Mouse (Mus musculus): Measurements from ENCODE around the gene Fdxr. TPM values are rescaled to one million over a fixed set of nuclear protein-coding genes. Genes with fewer than 3 reads are reported as not detected.

Fdxr gene
- polyA plus RNA-seq, 1 experiment from 2014 or later: 14.1 TPM

DNA sequence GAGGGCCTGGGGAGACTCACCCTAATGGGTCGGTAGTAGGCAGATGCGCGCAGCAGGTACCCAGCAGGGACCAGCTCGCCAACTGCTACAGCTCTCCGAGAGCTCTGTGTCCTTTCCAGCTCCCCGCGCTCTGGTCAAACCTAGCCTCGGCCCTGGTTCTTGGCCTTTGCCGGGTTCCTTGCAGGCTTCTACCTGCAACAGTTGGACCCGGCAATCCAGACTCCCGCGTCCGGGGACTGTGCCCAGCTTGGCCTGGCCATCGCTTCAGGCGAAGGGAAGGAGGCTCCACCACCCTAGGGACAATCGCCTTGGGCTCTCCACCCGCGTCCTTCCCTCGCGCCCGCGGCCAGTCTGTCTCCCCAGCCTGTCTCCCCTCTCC is 10.5 kb downstream of the Fdxr start:
- under 1% methylated on average over 21 of the region's 22 CpGs for WGBS
- H3K27me3 ChIP-seq (ENCODE audit: control insufficient read depth, insufficient read depth, low read depth, low read length): peaks cover 74% of the 10 kb centered on the region

GRCm38 (mm10) chr11:115265771-115266399 is 11.0 kb downstream of the Fdxr start:
- Histone ChIP-seq H3K9ac (ENCODE audit: low read length) (no peak overlapping the region), H3K27me3 (ENCODE audit: control insufficient read depth, insufficient read depth, low read depth, low read length) (peaks cover 79% of the 10 kb centered on the region), H3K4me2 (ENCODE audit: low read depth, low read length) (no peak overlapping the region), H3K4me3 (ENCODE audit: low read length) (peak overlapping the region; percentile 36; the same call in 1 of the 2 replicates), H3K9me3 (ENCODE audit: control insufficient read depth, low read length) (no peaks in the 10 kb centered on the region), H3K36me3 (ENCODE audit: control insufficient read depth, insufficient read depth, low read length) (no peaks in the 10 kb centered on the region), H3K27ac (ENCODE audit: low read length) (no peak overlapping the region), H3K4me1 (replicated peaks; ENCODE audit: control insufficient read depth, insufficient read depth, low read length) (peaks cover 4% of the 10 kb centered on the region; the same call in 1 of the 2 replicates)
- WGBS: 3% methylated on average over 20 of the region's 20 CpGs
- no peak for ATAC-seq (ENCODE audit: low read depth)

More for the DNA sequence above, 10.5 kb downstream of the Fdxr start:
- peak overlapping the region; percentile 30; the same call in 1 of the 2 replicates for H3K9ac ChIP-seq (ENCODE audit: low read length)
- H3K36me3 ChIP-seq (ENCODE audit: control insufficient read depth, insufficient read depth, low read length): no peaks in the 10 kb centered on the region
- peak overlapping the region; percentile 53 for H3K4me2 ChIP-seq (ENCODE audit: low read depth, low read length)
- peak overlapping the region; percentile 36 for H3K4me3 ChIP-seq (ENCODE audit: low read length)
- peaks cover 4% of the 10 kb centered on the region; the same call in 1 of the 2 replicates for H3K4me1 ChIP-seq (replicated peaks; ENCODE audit: control insufficient read depth, insufficient read depth, low read length)
- no peaks in the 10 kb centered on the region for H3K9me3 ChIP-seq (ENCODE audit: control insufficient read depth, low read length)
- H3K27ac ChIP-seq (ENCODE audit: low read length): no peak overlapping the region
- ATAC-seq (ENCODE audit: low read depth): no peak

- Histone ChIP-seq H3K9me3 (ENCODE audit: control insufficient read depth, low read length) (no peaks in the 10 kb centered on the region), H3K4me2 (ENCODE audit: low read depth, low read length) (peak overlapping the region; percentile 39), H3K36me3 (ENCODE audit: control insufficient read depth, insufficient read depth, low read length) (no peaks in the 10 kb centered on the region), H3K27ac (ENCODE audit: low read length) (no peak overlapping the region), H3K27me3 (ENCODE audit: control insufficient read depth, insufficient read depth, low read depth, low read length) (peaks cover 83% of the 10 kb centered on the region), H3K4me3 (ENCODE audit: low read length) (peak overlapping the region; percentile 20; the same call in 1 of the 2 replicates), H3K4me1 (replicated peaks; ENCODE audit: control insufficient read depth, insufficient read depth, low read length) (peaks cover 4% of the 10 kb centered on the region; the same call in 1 of the 2 replicates), H3K9ac (ENCODE audit: low read length) (no peak overlapping the region)
- 6% methylated on average over 38 of the region's 39 CpGs for WGBS
- no peak for ATAC-seq (ENCODE audit: low read depth)
Observed at GRCm38 (mm10) chr11:115264862-115265668, 11.8 kb downstream of the Fdxr start.

DNA sequence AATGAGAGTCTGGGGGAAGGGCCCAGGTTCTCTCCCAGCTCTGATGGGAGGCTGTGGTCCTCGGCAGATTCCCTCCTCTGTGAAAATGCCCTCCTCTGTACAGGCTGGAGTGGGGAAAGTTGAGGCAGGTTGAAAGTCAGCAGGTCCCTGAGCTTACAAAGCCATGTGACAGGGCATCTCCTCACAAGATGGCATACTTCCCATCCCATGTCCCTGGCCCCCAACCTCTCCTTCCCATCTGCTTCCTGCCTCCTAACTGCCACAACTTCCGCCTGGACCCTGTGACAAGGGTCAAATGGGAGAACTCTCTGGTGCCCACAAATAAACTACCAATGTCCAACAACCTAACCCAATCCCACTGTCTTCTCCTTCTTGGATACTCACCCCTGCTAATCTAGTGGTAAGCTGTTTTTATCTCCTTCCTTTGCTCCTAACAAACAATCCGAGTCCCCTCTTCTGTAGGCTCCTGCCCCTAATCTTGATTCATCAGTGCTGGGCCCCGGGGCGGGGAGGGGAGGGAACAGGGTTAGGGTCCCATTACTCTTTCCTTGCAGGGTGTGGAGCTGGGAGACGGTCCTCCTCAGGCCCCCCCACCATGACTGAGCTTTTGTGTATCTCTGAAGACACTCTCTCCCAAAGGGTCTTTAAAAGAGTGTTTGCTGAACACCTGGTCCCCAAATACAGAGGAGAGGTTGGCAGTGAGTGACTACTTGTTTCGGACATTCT is 12.6 kb downstream of the Fdxr start:
- 53% methylated on average over 7 of the region's 7 CpGs for WGBS
- no peak for ATAC-seq (ENCODE audit: low read depth)

GRCm38 (mm10) chr11:115262954-115263353 is 13.9 kb downstream of the Fdxr start:
- Histone ChIP-seq H3K27me3 (ENCODE audit: control insufficient read depth, insufficient read depth, low read depth, low read length) (peaks cover 88% of the 10 kb centered on the region), H3K27ac (ENCODE audit: low read length) (no peak overlapping the region), H3K36me3 (ENCODE audit: control insufficient read depth, insufficient read depth, low read length) (no peaks in the 10 kb centered on the region), H3K4me3 (ENCODE audit: low read length) (no peak overlapping the region), H3K9me3 (ENCODE audit: control insufficient read depth, low read length) (no peaks in the 10 kb centered on the region), H3K4me1 (replicated peaks; ENCODE audit: control insufficient read depth, insufficient read depth, low read length) (peaks cover 16% of the 10 kb centered on the region; the same call in 1 of the 2 replicates), H3K9ac (ENCODE audit: low read length) (no peak overlapping the region), H3K4me2 (ENCODE audit: low read depth, low read length) (no peak overlapping the region)
- ATAC-seq (ENCODE audit: low read depth): no peak
- 59% methylated on average over 11 of the region's 11 CpGs for WGBS

More for the DNA sequence above, 12.6 kb downstream of the Fdxr start:
- Histone ChIP-seq H3K9ac (ENCODE audit: low read length) (no peak overlapping the region), H3K9me3 (ENCODE audit: control insufficient read depth, low read length) (no peaks in the 10 kb centered on the region), H3K36me3 (ENCODE audit: control insufficient read depth, insufficient read depth, low read length) (no peaks in the 10 kb centered on the region), H3K4me2 (ENCODE audit: low read depth, low read length) (no peak overlapping the region), H3K4me3 (ENCODE audit: low read length) (no peak overlapping the region), H3K27me3 (ENCODE audit: control insufficient read depth, insufficient read depth, low read depth, low read length) (peaks cover 85% of the 10 kb centered on the region), H3K27ac (ENCODE audit: low read length) (no peak overlapping the region), H3K4me1 (replicated peaks; ENCODE audit: control insufficient read depth, insufficient read depth, low read length) (peaks cover 7% of the 10 kb centered on the region; the same call in 1 of the 2 replicates)

DNA sequence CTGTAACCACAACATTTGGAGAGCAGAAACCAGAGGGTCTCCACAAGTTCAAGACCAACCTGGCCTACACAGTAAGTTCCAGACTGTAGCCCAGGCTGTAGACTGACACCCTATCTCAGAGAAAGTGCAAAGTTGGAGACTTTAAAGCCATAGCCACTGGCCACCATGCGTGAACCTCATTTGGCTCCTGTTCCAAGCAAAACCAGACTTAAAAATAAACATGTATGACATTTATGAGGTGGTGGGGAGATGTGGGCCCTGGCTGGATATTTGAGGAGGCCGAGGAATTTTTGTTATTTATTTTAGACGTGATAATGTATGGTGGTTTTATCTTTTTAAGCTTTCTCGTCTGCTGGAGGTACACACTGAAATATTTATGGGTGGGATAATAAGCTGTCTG is 17.7 kb downstream of the Fdxr start:
- peaks cover 11% of the 10 kb centered on the region; the same call in 1 of the 2 replicates for H3K4me1 ChIP-seq (replicated peaks; ENCODE audit: control insufficient read depth, insufficient read depth, low read length)
- ATAC-seq (ENCODE audit: low read depth): peak; percentile 64
- H3K9me3 ChIP-seq (ENCODE audit: control insufficient read depth, low read length): no peaks in the 10 kb centered on the region
- H3K4me2 ChIP-seq (ENCODE audit: low read depth, low read length): no peak overlapping the region
- H3K4me3 ChIP-seq (ENCODE audit: low read length): no peak overlapping the region
- no peaks in the 10 kb centered on the region for H3K36me3 ChIP-seq (ENCODE audit: control insufficient read depth, insufficient read depth, low read length)
- H3K27me3 ChIP-seq (ENCODE audit: control insufficient read depth, insufficient read depth, low read depth, low read length): peaks cover 83% of the 10 kb centered on the region
- no peak overlapping the region for H3K9ac ChIP-seq (ENCODE audit: low read length)
- H3K27ac ChIP-seq (ENCODE audit: low read length): no peak overlapping the region
- 15% methylated on average over 4 of the region's 4 CpGs for WGBS

DNA sequence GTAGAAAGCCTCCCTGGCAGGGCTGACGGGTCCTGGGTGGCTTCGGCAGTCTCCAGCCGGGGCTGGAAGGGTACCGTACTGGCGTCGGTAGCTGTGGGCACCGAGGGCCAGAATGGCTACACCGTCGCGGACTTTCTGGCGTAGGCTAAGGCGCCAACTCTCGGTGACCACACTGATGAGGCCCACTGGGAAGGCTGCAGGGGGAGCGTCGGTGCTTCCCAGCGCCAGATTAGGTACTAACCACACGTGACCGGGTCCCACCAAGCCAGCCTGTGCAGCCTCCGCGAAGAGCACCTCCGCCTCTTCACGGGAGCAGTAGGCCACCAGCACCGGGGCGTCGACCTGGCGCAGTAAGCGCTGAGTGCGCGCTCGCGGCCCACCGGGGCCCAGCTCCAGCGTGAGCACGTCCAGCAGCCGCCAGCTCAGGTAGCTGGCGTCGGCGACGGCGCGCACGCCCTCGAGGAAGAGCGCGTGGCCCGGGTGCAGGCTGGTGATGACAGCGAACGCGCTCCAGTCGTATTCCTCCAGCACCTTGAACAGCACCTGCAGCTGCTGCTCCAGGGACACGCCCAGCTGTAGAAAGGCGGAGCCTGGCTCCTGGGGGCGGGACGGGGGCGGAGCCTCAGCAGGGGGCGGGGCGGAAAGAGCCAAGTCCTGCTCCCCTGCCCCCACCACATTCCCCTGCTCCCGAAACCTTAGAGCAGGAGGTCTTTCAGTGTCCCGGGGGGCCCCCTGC is 18.9 kb downstream of the Fdxr start:
- ATAC-seq (ENCODE audit: low read depth): peak; percentile 62; the same call in 1 of the 2 replicates
- H3K4me1 ChIP-seq (replicated peaks; ENCODE audit: control insufficient read depth, insufficient read depth, low read length): peaks cover 11% of the 10 kb centered on the region; the same call in 1 of the 2 replicates
- no peak overlapping the region for H3K4me3 ChIP-seq (ENCODE audit: low read length)
- no peak overlapping the region for H3K27ac ChIP-seq (ENCODE audit: low read length)
- 15% methylated on average over 59 of the region's 59 CpGs for WGBS
- H3K4me2 ChIP-seq (ENCODE audit: low read depth, low read length): no peak overlapping the region
- H3K27me3 ChIP-seq (ENCODE audit: control insufficient read depth, insufficient read depth, low read depth, low read length): peaks cover 74% of the 10 kb centered on the region
- H3K36me3 ChIP-seq (ENCODE audit: control insufficient read depth, insufficient read depth, low read length): no peaks in the 10 kb centered on the region
- H3K9me3 ChIP-seq (ENCODE audit: control insufficient read depth, low read length): no peaks in the 10 kb centered on the region
- no peak overlapping the region for H3K9ac ChIP-seq (ENCODE audit: low read length)

GRCm38 (mm10) chr11:115251258-115251657 is 25.6 kb downstream of the Fdxr start:
- no peak for ATAC-seq (ENCODE audit: low read depth)
- no peak overlapping the region for H3K4me3 ChIP-seq (ENCODE audit: low read length)
- H3K27ac ChIP-seq (ENCODE audit: low read length): no peak overlapping the region
- H3K36me3 ChIP-seq (ENCODE audit: control insufficient read depth, insufficient read depth, low read length): no peaks in the 10 kb centered on the region
- no peaks in the 10 kb centered on the region for H3K9me3 ChIP-seq (ENCODE audit: control insufficient read depth, low read length)
- H3K27me3 ChIP-seq (ENCODE audit: control insufficient read depth, insufficient read depth, low read depth, low read length): peaks cover 80% of the 10 kb centered on the region
- H3K4me1 ChIP-seq (replicated peaks; ENCODE audit: control insufficient read depth, insufficient read depth, low read length): peaks cover 8% of the 10 kb centered on the region
- no peak overlapping the region for H3K9ac ChIP-seq (ENCODE audit: low read length)
- 53% methylated on average over 3 of the region's 3 CpGs for WGBS
- no peak overlapping the region for H3K4me2 ChIP-seq (ENCODE audit: low read depth, low read length)
